Mouse (Mus musculus): ENCODE measurements around the gene Mtch1. TPM values are rescaled to one million over a fixed set of nuclear protein-coding genes. Genes with fewer than 3 reads are reported as not detected.
A peak's percentile ranks its signal among the peaks of the same experiment; 100 is the strongest.
"Not testable (repeated sequence)": the region's sequence is repeated elsewhere in the genome, so short reads cannot be mapped to it uniquely, and the experiment has no call there.

The Mtch1 gene
- polyA plus RNA-seq, 1 experiment from 2014 or later, result 189 TPM

DNA sequence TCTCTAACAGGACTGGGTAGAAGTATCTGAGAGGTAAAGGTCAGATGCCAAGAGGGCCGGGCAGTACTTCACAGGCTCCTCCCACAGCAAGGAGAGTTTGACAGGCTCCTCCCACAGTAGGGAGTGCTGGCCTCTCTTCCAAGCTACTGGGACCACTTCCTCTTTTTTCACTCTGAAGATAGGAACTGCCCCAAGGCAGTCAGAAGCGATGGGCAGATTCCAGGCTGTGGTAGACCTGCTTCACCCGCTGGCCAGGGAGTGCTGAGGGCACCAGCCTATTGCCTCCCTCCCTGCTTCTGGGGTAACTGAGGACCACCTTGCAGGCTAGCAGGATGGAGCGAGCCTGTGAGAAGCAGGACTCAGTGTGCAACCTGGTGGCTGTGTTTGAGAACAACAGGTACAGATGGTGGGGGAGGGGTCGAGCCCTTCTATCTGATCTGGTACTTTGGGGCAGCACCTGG is 13.1 kb upstream of the Mtch1 start, which contains the start of gene Fgd2:
Fgd2 (plus strand) TSS at position 154 of the 461 bp plus-strand sequence.
- H3K9ac ChIP-seq (ENCODE audit: low read length), result no peak within 1 kb of the TSS
- H3K4me2 ChIP-seq (replicated peaks; ENCODE audit: low read depth), result no peak within 1 kb of the TSS
- ATAC-seq (ENCODE audit: low FRiP score, low TSS enrichment), result no peak
- TF ChIP-seq CTCF (IDR thresholded peaks at IDR 0.05; ENCODE audit: low read depth) (peak; percentile 39; the same call in 1 of the 2 replicates), EP300 (optimal IDR thresholded peaks at IDR 0.05) (no peak)
- no peak within 1 kb of the TSS for H3K4me3 ChIP-seq (ENCODE audit: low read depth, low read length)
- peaks cover 5% of the 10 kb centered on the region; the same call in 1 of the 2 replicates for H3K4me1 ChIP-seq (replicated peaks; ENCODE audit: control insufficient read depth, insufficient read depth)
- no peak within 1 kb of the TSS for H3K27ac ChIP-seq (replicated peaks)
- no peaks in the 10 kb centered on the region for H3K27me3 ChIP-seq (ENCODE audit: control insufficient read depth, insufficient read depth, low read length)
- H3K9me3 ChIP-seq (ENCODE audit: control insufficient read depth, low read length), result no peaks in the 10 kb centered on the region
- WGBS, result 20% methylated on average over 5 of the region's 5 CpGs
- no peaks in the 10 kb centered on the region for H3K36me3 ChIP-seq (ENCODE audit: control insufficient read depth, insufficient read depth, low read length)
- no peak for DNase-seq (ENCODE audit: low spot score)

- TF ChIP-seq CTCF (IDR thresholded peaks at IDR 0.05; ENCODE audit: low read depth), result no peak
- TF ChIP-seq EP300 (optimal IDR thresholded peaks at IDR 0.05), result no peak
- Histone ChIP-seq H3K4me1 (replicated peaks; ENCODE audit: control insufficient read depth, insufficient read depth) (peaks cover 6% of the 10 kb centered on the region), H3K27ac (replicated peaks) (no peak overlapping the region), H3K27me3 (ENCODE audit: control insufficient read depth, insufficient read depth, low read length) (no peaks in the 10 kb centered on the region), H3K9me3 (ENCODE audit: control insufficient read depth, low read length) (no peaks in the 10 kb centered on the region), H3K4me2 (replicated peaks; ENCODE audit: low read depth) (no peak overlapping the region), H3K36me3 (ENCODE audit: control insufficient read depth, insufficient read depth, low read length) (no peaks in the 10 kb centered on the region), H3K9ac (ENCODE audit: low read length) (no peak overlapping the region), H3K4me3 (ENCODE audit: low read depth, low read length) (no peak overlapping the region)
- 58% methylated on average over 3 of the region's 3 CpGs for WGBS
- no peak for DNase-seq (ENCODE audit: low spot score)
- no peak for ATAC-seq (ENCODE audit: low FRiP score, low TSS enrichment)
These were observed 11.2 kb upstream of the Mtch1 start for GRCm38 (mm10) chr17:29358928-29359327.

- peak overlapping the region; percentile 39 for H3K4me2 ChIP-seq (replicated peaks; ENCODE audit: low read depth)
- no peak for DNase-seq (ENCODE audit: low spot score)
- ATAC-seq (ENCODE audit: low FRiP score, low TSS enrichment), result no peak
- H3K9me3 ChIP-seq (ENCODE audit: control insufficient read depth, low read length), result no peaks in the 10 kb centered on the region
- 15% methylated on average over 9 of the region's 9 CpGs for WGBS
- peak overlapping the region; percentile 16; the same call in 1 of the 2 replicates for H3K4me3 ChIP-seq (ENCODE audit: low read depth, low read length)
- no peak for TF ChIP-seq EP300 (optimal IDR thresholded peaks at IDR 0.05)
- TF ChIP-seq CTCF (IDR thresholded peaks at IDR 0.05; ENCODE audit: low read depth), result no peak
- H3K27ac ChIP-seq (replicated peaks), result peak overlapping the region; percentile 95
- 0 out of 2 replicates have a peak overlapping the region, but pooled peaks have one; percentile 18 for H3K9ac ChIP-seq (ENCODE audit: low read length)
- peaks cover 6% of the 10 kb centered on the region for H3K4me1 ChIP-seq (replicated peaks; ENCODE audit: control insufficient read depth, insufficient read depth)
- no peaks in the 10 kb centered on the region for H3K36me3 ChIP-seq (ENCODE audit: control insufficient read depth, insufficient read depth, low read length)
- H3K27me3 ChIP-seq (ENCODE audit: control insufficient read depth, insufficient read depth, low read length), result no peaks in the 10 kb centered on the region
These were observed 9.1 kb upstream of the Mtch1 start for GRCm38 (mm10) chr17:29356882-29357281.

- Histone ChIP-seq H3K36me3 (ENCODE audit: control insufficient read depth, insufficient read depth, low read length) (no peaks in the 10 kb centered on the region), H3K9ac (ENCODE audit: low read length) (peak overlapping the region; percentile 50; the same call in 1 of the 2 replicates), H3K4me3 (ENCODE audit: low read depth, low read length) (peak overlapping the region; percentile 16; the same call in 1 of the 2 replicates), H3K9me3 (ENCODE audit: control insufficient read depth, low read length) (no peaks in the 10 kb centered on the region), H3K27ac (replicated peaks) (peak overlapping the region; percentile 95), H3K27me3 (ENCODE audit: control insufficient read depth, insufficient read depth, low read length) (no peaks in the 10 kb centered on the region), H3K4me2 (replicated peaks; ENCODE audit: low read depth) (peak overlapping the region; percentile 39), H3K4me1 (replicated peaks; ENCODE audit: control insufficient read depth, insufficient read depth) (peaks cover 6% of the 10 kb centered on the region)
- 5% methylated on average over 11 of the region's 11 CpGs for WGBS
- DNase-seq (ENCODE audit: low spot score) (peak; percentile 83), ATAC-seq (ENCODE audit: low FRiP score, low TSS enrichment) (peak; percentile 81)
- TF ChIP-seq CTCF (IDR thresholded peaks at IDR 0.05; ENCODE audit: low read depth) (no peak), EP300 (optimal IDR thresholded peaks at IDR 0.05) (no peak)
These were observed 8.7 kb upstream of the Mtch1 start for GRCm38 (mm10) chr17:29356479-29356856.

DNA sequence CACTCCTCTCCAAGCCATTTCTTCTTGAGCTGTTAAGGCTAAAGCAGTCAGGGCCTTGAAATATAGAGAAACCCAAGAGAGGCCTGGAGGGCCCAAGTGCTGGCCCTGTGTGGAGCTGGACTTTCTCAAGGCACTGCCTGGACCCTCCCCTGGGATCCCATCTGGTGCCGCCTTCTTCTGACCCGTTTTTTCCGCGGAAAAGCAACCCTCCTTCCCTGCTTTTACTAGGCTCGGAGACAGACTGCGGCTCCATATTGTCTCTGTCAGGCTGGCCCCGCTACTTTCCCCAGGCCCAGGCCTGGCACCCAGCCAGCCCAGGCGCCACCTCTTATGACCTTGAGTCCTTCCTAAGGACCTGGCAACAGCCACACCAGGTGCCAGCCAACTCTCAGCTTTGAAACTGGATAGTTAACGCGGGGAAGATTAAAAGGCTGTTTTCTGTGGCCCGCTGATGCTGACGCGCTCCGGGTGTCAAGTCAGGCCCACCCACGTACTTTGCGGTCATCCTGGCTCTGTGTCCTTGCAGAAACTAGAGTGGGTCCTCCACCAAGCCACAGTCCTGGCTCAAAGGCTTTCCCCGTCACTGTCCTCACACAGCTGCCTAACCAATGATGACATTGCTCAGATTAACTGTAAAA is 8.2 kb upstream of the Mtch1 start:
- Histone ChIP-seq H3K9me3 (ENCODE audit: control insufficient read depth, low read length) (no peaks in the 10 kb centered on the region), H3K9ac (ENCODE audit: low read length) (peak overlapping the region; percentile 50), H3K4me3 (ENCODE audit: low read depth, low read length) (no peak overlapping the region), H3K27ac (replicated peaks) (peak overlapping the region; percentile 95), H3K4me2 (replicated peaks; ENCODE audit: low read depth) (peak overlapping the region; percentile 39), H3K4me1 (replicated peaks; ENCODE audit: control insufficient read depth, insufficient read depth) (peaks cover 6% of the 10 kb centered on the region), H3K36me3 (ENCODE audit: control insufficient read depth, insufficient read depth, low read length) (no peaks in the 10 kb centered on the region), H3K27me3 (ENCODE audit: control insufficient read depth, insufficient read depth, low read length) (no peaks in the 10 kb centered on the region)
- ATAC-seq (ENCODE audit: low FRiP score, low TSS enrichment) (peak; percentile 55; the same call in 1 of the 2 replicates), DNase-seq (ENCODE audit: low spot score) (peak; percentile 63)
- 10% methylated on average over 17 of the region's 17 CpGs for WGBS
- TF ChIP-seq EP300 (optimal IDR thresholded peaks at IDR 0.05) (no peak), CTCF (IDR thresholded peaks at IDR 0.05; ENCODE audit: low read depth) (0 out of 2 replicates have a peak, but pooled peaks have one; percentile 6)

DNA sequence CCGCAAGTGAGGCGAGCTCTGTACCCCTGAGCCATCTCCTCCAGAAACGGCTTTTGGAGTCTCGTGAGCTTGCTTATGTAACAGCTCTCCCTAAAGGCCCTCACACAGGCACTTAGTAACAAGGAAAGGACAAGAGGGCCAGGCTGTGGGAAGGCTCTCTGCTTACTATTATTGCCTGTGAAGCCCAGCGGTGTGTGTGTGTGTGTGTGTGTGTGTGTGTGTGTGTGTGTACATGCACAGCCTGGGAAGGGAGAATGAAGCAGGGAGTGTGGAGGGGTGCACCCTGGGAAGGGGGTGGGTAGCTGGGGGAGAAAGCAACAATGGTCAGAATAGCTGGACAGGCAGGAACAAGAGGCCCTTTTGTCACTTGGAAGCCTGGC is 7.7 kb upstream of the Mtch1 start:
- TF ChIP-seq CTCF (IDR thresholded peaks at IDR 0.05; ENCODE audit: low read depth) (no peak), EP300 (optimal IDR thresholded peaks at IDR 0.05) (no peak)
- H3K36me3 ChIP-seq (ENCODE audit: control insufficient read depth, insufficient read depth, low read length), result no peaks in the 10 kb centered on the region
- H3K27me3 ChIP-seq (ENCODE audit: control insufficient read depth, insufficient read depth, low read length), result no peaks in the 10 kb centered on the region
- H3K4me2 ChIP-seq (replicated peaks; ENCODE audit: low read depth), result no peak overlapping the region
- peak; percentile 49 for DNase-seq (ENCODE audit: low spot score)
- peak overlapping the region; percentile 50; the same call in 1 of the 2 replicates for H3K9ac ChIP-seq (ENCODE audit: low read length)
- peak overlapping the region; percentile 95 for H3K27ac ChIP-seq (replicated peaks)
- H3K4me3 ChIP-seq (ENCODE audit: low read depth, low read length), result no peak overlapping the region
- peaks cover 6% of the 10 kb centered on the region for H3K4me1 ChIP-seq (replicated peaks; ENCODE audit: control insufficient read depth, insufficient read depth)
- peak; percentile 47 for ATAC-seq (ENCODE audit: low FRiP score, low TSS enrichment)
- no peaks in the 10 kb centered on the region for H3K9me3 ChIP-seq (ENCODE audit: control insufficient read depth, low read length)
- WGBS, result 21% methylated on average over 5 of the region's 5 CpGs

- H3K27me3 ChIP-seq (ENCODE audit: control insufficient read depth, insufficient read depth, low read length); H3K9ac ChIP-seq (ENCODE audit: low read length); ATAC-seq (ENCODE audit: low FRiP score, low TSS enrichment); DNase-seq (ENCODE audit: low spot score); H3K36me3 ChIP-seq (ENCODE audit: control insufficient read depth, insufficient read depth, low read length); H3K9me3 ChIP-seq (ENCODE audit: control insufficient read depth, low read length); H3K27ac ChIP-seq (replicated peaks); H3K4me1 ChIP-seq (replicated peaks; ENCODE audit: control insufficient read depth, insufficient read depth); H3K4me2 ChIP-seq (replicated peaks; ENCODE audit: low read depth); H3K4me3 ChIP-seq (ENCODE audit: low read depth, low read length): not testable (repeated sequence)
- WGBS, result 76% methylated on average over 5 of the region's 5 CpGs
These were observed 3.3 kb upstream of the Mtch1 start for GRCm38 (mm10) chr17:29351056-29351455.

All from stomach, postnatal 0 days (tissue).